Comparison of ENCODE assay signal across 9 mouse cellular contexts in the genomic region with DNA sequence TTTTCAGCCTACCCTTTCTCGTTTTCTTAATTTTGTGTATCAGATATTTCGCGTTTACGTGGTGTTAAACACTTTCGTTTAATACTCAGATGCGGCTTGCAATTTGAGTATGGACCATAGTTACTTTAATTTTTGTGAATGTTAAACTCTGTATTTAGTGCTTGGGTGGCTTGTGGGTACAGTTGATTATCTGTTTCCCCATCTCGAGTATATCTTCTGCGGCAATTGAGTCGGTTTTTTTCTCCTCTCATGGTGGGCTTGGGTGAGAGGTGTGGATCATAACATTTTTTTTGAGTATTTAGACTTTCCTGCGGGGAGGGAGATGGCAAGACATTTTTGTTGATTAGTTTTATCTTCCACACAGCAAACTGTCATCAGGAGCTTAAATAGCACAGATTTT. TPM values are rescaled to one million over a fixed set of nuclear protein-coding genes. Genes with fewer than 3 reads are reported as not detected.
DNase-seq lines count a peak whose midpoint lies in the region; ATAC-seq and TF ChIP-seq lines count a peak whose summit lies in the region.
"Had no signal": no experiment of that assay in that cellular context is flagged by ENCODE, and none has a peak within 500 bp of the region (broad histone marks: within the 10 kb centered on the region; RNA-seq: fewer than 3 reads in every experiment).

No protein-coding gene starts in this region.

- no peak for DNase-seq in heart, postnatal 0 days (ENCODE audit: low spot score)
- no peak for DNase-seq in heart, postnatal 36 days
- DNase-seq in gastrocnemius, postnatal 10 days, result no peak
- DNase-seq in kidney, postnatal 14 days, result no peak

- 17% methylated on average over 10 of the region's 10 CpGs for WGBS in heart, postnatal 0 days
- WGBS in bone marrow, adult 2 months, result 7% methylated on average over 10 of the region's 10 CpGs
- 45% methylated on average over 10 of the region's 10 CpGs for WGBS in hindbrain, embryonic 13.5 days
- 44% methylated on average over 10 of the region's 10 CpGs for WGBS in midbrain, embryonic 13.5 days

- no peaks in the 10 kb centered on the region for H3K9me3 ChIP-seq in heart, postnatal 0 days (replicated peaks; ENCODE audit: control insufficient read depth, low read length)
- H3K9me3 ChIP-seq in hindbrain, embryonic 13.5 days, result no peaks in the 10 kb centered on the region
- no peaks in the 10 kb centered on the region for H3K9me3 ChIP-seq in midbrain, embryonic 13.5 days

- H3K4me3 ChIP-seq in heart, postnatal 0 days (ENCODE audit: low read depth, low read length), result peak overlapping the region; percentile 95
- peak overlapping the region; percentile 92 for H3K4me3 ChIP-seq in bone marrow, adult 2 months (replicated peaks; ENCODE audit: control insufficient read depth, low read depth, low read length)
- peak overlapping the region; percentile 94 for H3K4me3 ChIP-seq in hindbrain, embryonic 13.5 days
- H3K4me3 ChIP-seq in midbrain, embryonic 13.5 days (replicated peaks), result peak overlapping the region; percentile 97

- peaks cover 12% of the 10 kb centered on the region; the same call in 1 of the 2 replicates for H3K4me1 ChIP-seq in heart, postnatal 0 days (ENCODE audit: control insufficient read depth, insufficient read depth)
- H3K4me1 ChIP-seq in bone marrow, adult 2 months (ENCODE audit: control insufficient read depth, insufficient read depth, low read length), result no peaks in the 10 kb centered on the region; the same call in none of the 2 replicates
- H3K4me1 ChIP-seq in hindbrain, embryonic 13.5 days (replicated peaks), result peaks cover 36% of the 10 kb centered on the region
- H3K4me1 ChIP-seq in midbrain, embryonic 13.5 days (replicated peaks), result peaks cover 44% of the 10 kb centered on the region

- H3K36me3 ChIP-seq in heart, postnatal 0 days (replicated peaks; ENCODE audit: control insufficient read depth, insufficient read depth, low read length), result peaks cover 39% of the 10 kb centered on the region
- peaks cover 20% of the 10 kb centered on the region for H3K36me3 ChIP-seq in hindbrain, embryonic 13.5 days
- H3K36me3 ChIP-seq in midbrain, embryonic 13.5 days, result peaks cover 23% of the 10 kb centered on the region

- H3K27ac ChIP-seq in heart, postnatal 0 days (ENCODE audit: low read depth), result peak overlapping the region; percentile 99
- no peak overlapping the region; the same call in 1 of the 2 replicates for H3K27ac ChIP-seq in bone marrow, adult 2 months (ENCODE audit: control insufficient read depth, insufficient read depth, low read depth, low read length, poor library complexity)
- H3K27ac ChIP-seq in hindbrain, embryonic 13.5 days, result peak overlapping the region; percentile 97; the same call in 1 of the 2 replicates
- H3K27ac ChIP-seq in midbrain, embryonic 13.5 days, result peak overlapping the region; percentile 97; the same call in 1 of the 2 replicates

- no peak for TF ChIP-seq POLR2A in bone marrow, adult 2 months (IDR thresholded peaks at IDR 0.05; ENCODE audit: borderline replicate concordance, control insufficient read depth, low read depth, low read length)

- peak overlapping the region; percentile 64 for H3K4me2 ChIP-seq in heart, postnatal 0 days (ENCODE audit: low read depth, low read length)
- peak overlapping the region; percentile 94 for H3K4me2 ChIP-seq in hindbrain, embryonic 13.5 days
- H3K4me2 ChIP-seq in midbrain, embryonic 13.5 days (replicated peaks), result peak overlapping the region; percentile 69

- ATAC-seq in heart, postnatal 0 days (ENCODE audit: insufficient read depth, low read depth), result no peak
- ATAC-seq in hindbrain, embryonic 13.5 days (ENCODE audit: low FRiP score), result no peak
- no peak for ATAC-seq in midbrain, embryonic 13.5 days
- no peak for ATAC-seq in CD4-positive, CD25-positive, alpha-beta regulatory T cell, adult 4 months

- no peak for TF ChIP-seq CTCF in heart, postnatal 0 days (IDR thresholded peaks at IDR 0.05; ENCODE audit: low read depth)
- no peak for TF ChIP-seq CTCF in bone marrow, adult 2 months (IDR thresholded peaks at IDR 0.05; ENCODE audit: control insufficient read depth, insufficient read depth, low read length)

- TF ChIP-seq EP300 in heart, postnatal 0 days (IDR thresholded peaks at IDR 0.05; ENCODE audit: low read depth), result no peak

- peak overlapping the region; percentile 99 for H3K9ac ChIP-seq in heart, postnatal 0 days (replicated peaks; ENCODE audit: low read depth, low read length)
- H3K9ac ChIP-seq in hindbrain, embryonic 13.5 days, result peak overlapping the region; percentile 97
- H3K9ac ChIP-seq in midbrain, embryonic 13.5 days (replicated peaks), result peak overlapping the region; percentile 80

- intact Hi-C loops in heart, postnatal 36 days (cut with DNase I), result loop anchor here (5.0 kb wide), 1 partner anchor 42 kb away; no protein-coding TSS in a partner anchor

- H3K27me3 ChIP-seq in heart, postnatal 0 days (ENCODE audit: control insufficient read depth, insufficient read depth, low read length), result no peaks in the 10 kb centered on the region
- no peaks in the 10 kb centered on the region for H3K27me3 ChIP-seq in hindbrain, embryonic 13.5 days
- H3K27me3 ChIP-seq in midbrain, embryonic 13.5 days, result no peaks in the 10 kb centered on the region
- H3K27me3 ChIP-seq: Patski had no signal

RNA-seq across cellular contexts. Expression of gene Srsf2, which starts 1.4 kb away (rescaled TPM):
- total RNA-seq in heart, postnatal 0 days (2014; rRNA removed; ENCODE audit: low replicate concordance), result 157 and 211 TPM in 2 replicates
- 349 and 359 TPM in 2 replicates for polyA plus RNA-seq in heart, postnatal 0 days (2015; fragmentation: Nextera tagmentation; extraction: Ambion mirVana)
- total RNA-seq in heart, postnatal 36 days (2021), result 100 to 1,000 TPM in 1 of 2 experiments, 10 to 100 TPM in 1; 94.5 to 116 TPM
- 438 and 524 TPM in 2 replicates for polyA plus RNA-seq in bone marrow, adult 2 months (2011; ENCODE audit: insufficient read depth, insufficient read length, low replicate concordance, missing spikeins)
- 588 and 607 TPM in 2 replicates for polyA plus RNA-seq in hindbrain, embryonic 13.5 days (2015; fragmentation: Nextera tagmentation; extraction: Ambion mirVana)
- polyA plus RNA-seq in midbrain, embryonic 13.5 days (2015; fragmentation: Nextera tagmentation; extraction: Ambion mirVana), result 648 and 659 TPM in 2 replicates
- 100 to 1,000 TPM; 543 to 659 TPM for polyA plus RNA-seq in CD4-positive, CD25-positive, alpha-beta regulatory T cell, adult 4 months (2017; shearing (Covaris generic))
- 100 to 1,000 TPM; 123 to 146 TPM for total RNA-seq in gastrocnemius, postnatal 10 days (2021)

RNA-seq across cellular contexts. Expression of gene Mfsd11, which starts 2.0 kb away (rescaled TPM):
- total RNA-seq in heart, postnatal 0 days (2014; rRNA removed; ENCODE audit: low replicate concordance), result 23.2 and 46.3 TPM in 2 replicates
- polyA plus RNA-seq in heart, postnatal 0 days (2015; fragmentation: Nextera tagmentation; extraction: Ambion mirVana), result 44.5 and 49.7 TPM in 2 replicates
- total RNA-seq in heart, postnatal 36 days (2021), result 10 to 100 TPM; 30.3 to 33.5 TPM
- polyA plus RNA-seq in bone marrow, adult 2 months (2011; ENCODE audit: insufficient read depth, insufficient read length, low replicate concordance, missing spikeins), result 6.2 and 26.4 TPM in 2 replicates
- 48.0 and 53.9 TPM in 2 replicates for polyA plus RNA-seq in hindbrain, embryonic 13.5 days (2015; fragmentation: Nextera tagmentation; extraction: Ambion mirVana)
- 48.3 and 48.8 TPM in 2 replicates for polyA plus RNA-seq in midbrain, embryonic 13.5 days (2015; fragmentation: Nextera tagmentation; extraction: Ambion mirVana)
- 10 to 100 TPM; 30.0 to 32.9 TPM for polyA plus RNA-seq in CD4-positive, CD25-positive, alpha-beta regulatory T cell, adult 4 months (2017; shearing (Covaris generic))
- total RNA-seq in gastrocnemius, postnatal 10 days (2021), result 10 to 100 TPM; 29.9 to 31.3 TPM

RNA-seq across cellular contexts. Expression of gene Jmjd6, which starts 11.0 kb away (rescaled TPM):
- total RNA-seq in heart, postnatal 0 days (2014; rRNA removed; ENCODE audit: low replicate concordance), result 24.8 and 29.6 TPM in 2 replicates
- 35.3 and 43.1 TPM in 2 replicates for polyA plus RNA-seq in heart, postnatal 0 days (2015; fragmentation: Nextera tagmentation; extraction: Ambion mirVana)
- 10 to 100 TPM; 29.5 to 34.9 TPM for total RNA-seq in heart, postnatal 36 days (2021)
- 17.3 and 41.8 TPM in 2 replicates for polyA plus RNA-seq in bone marrow, adult 2 months (2011; ENCODE audit: insufficient read depth, insufficient read length, low replicate concordance, missing spikeins)
- 70.4 and 74.7 TPM in 2 replicates for polyA plus RNA-seq in hindbrain, embryonic 13.5 days (2015; fragmentation: Nextera tagmentation; extraction: Ambion mirVana)
- 78.7 and 84.0 TPM in 2 replicates for polyA plus RNA-seq in midbrain, embryonic 13.5 days (2015; fragmentation: Nextera tagmentation; extraction: Ambion mirVana)
- polyA plus RNA-seq in CD4-positive, CD25-positive, alpha-beta regulatory T cell, adult 4 months (2017; shearing (Covaris generic)), result 10 to 100 TPM; 48.1 to 62.6 TPM
- 10 to 100 TPM; 23.9 to 26.4 TPM for total RNA-seq in gastrocnemius, postnatal 10 days (2021)

RNA-seq across cellular contexts. Expression of gene Mettl23, which starts 11.2 kb away (rescaled TPM):
- total RNA-seq in heart, postnatal 0 days (2014; rRNA removed; ENCODE audit: low replicate concordance), result 39.2 and 63.2 TPM in 2 replicates
- 77.1 and 77.6 TPM in 2 replicates for polyA plus RNA-seq in heart, postnatal 0 days (2015; fragmentation: Nextera tagmentation; extraction: Ambion mirVana)
- total RNA-seq in heart, postnatal 36 days (2021), result 10 to 100 TPM; 40.0 to 41.1 TPM
- polyA plus RNA-seq in bone marrow, adult 2 months (2011; ENCODE audit: insufficient read depth, insufficient read length, low replicate concordance, missing spikeins), result 21.3 and 52.9 TPM in 2 replicates
- polyA plus RNA-seq in hindbrain, embryonic 13.5 days (2015; fragmentation: Nextera tagmentation; extraction: Ambion mirVana), result 79.3 and 83.2 TPM in 2 replicates
- polyA plus RNA-seq in midbrain, embryonic 13.5 days (2015; fragmentation: Nextera tagmentation; extraction: Ambion mirVana), result 79.0 and 80.0 TPM in 2 replicates
- polyA plus RNA-seq in CD4-positive, CD25-positive, alpha-beta regulatory T cell, adult 4 months (2017; shearing (Covaris generic)), result 100 to 1,000 TPM; 161 to 189 TPM
- 10 to 100 TPM; 28.4 to 32.5 TPM for total RNA-seq in gastrocnemius, postnatal 10 days (2021)

RNA-seq across cellular contexts. Expression of gene Mxra7, which starts 26.4 kb away (rescaled TPM):
- 6.3 and 17.9 TPM in 2 replicates for total RNA-seq in heart, postnatal 0 days (2014; rRNA removed; ENCODE audit: low replicate concordance)
- polyA plus RNA-seq in heart, postnatal 0 days (2015; fragmentation: Nextera tagmentation; extraction: Ambion mirVana), result 20.0 and 21.7 TPM in 2 replicates
- 10 to 100 TPM; 18.1 to 21.1 TPM for total RNA-seq in heart, postnatal 36 days (2021)
- 1.7 and 6.6 TPM in 2 replicates for polyA plus RNA-seq in bone marrow, adult 2 months (2011; ENCODE audit: insufficient read depth, insufficient read length, low replicate concordance, missing spikeins)
- polyA plus RNA-seq in hindbrain, embryonic 13.5 days (2015; fragmentation: Nextera tagmentation; extraction: Ambion mirVana), result 62.6 and 67.2 TPM in 2 replicates
- 32.5 and 40.4 TPM in 2 replicates for polyA plus RNA-seq in midbrain, embryonic 13.5 days (2015; fragmentation: Nextera tagmentation; extraction: Ambion mirVana)
- not detected for polyA plus RNA-seq in CD4-positive, CD25-positive, alpha-beta regulatory T cell, adult 4 months (2017; shearing (Covaris generic))
- 10 to 100 TPM; 39.7 to 50.1 TPM for total RNA-seq in gastrocnemius, postnatal 10 days (2021)
